Comparison of ENCODE assay signal across 8 mouse cellular contexts in genomic region chr1:75450314-75451005, GRCm38 (mm10). TPM values are rescaled to one million over a fixed set of nuclear protein-coding genes. Genes with fewer than 3 reads are reported as not detected.
DNase-seq lines count a peak whose midpoint lies in the region; ATAC-seq and TF ChIP-seq lines count a peak whose summit lies in the region.

TSS of gene Asic4 (plus strand) at chr1:75450436.

- no peak for DNase-seq in layer of hippocampus, postnatal 14 days (ENCODE audit: low spot score in 2 of 2)
- no peak for DNase-seq in layer of hippocampus, adult 18-20 months (ENCODE audit: low spot score in 2 of 2)
- no peak for DNase-seq in gastrocnemius, postnatal 4 days (ENCODE audit: low spot score in 2 of 2)
- no peak for DNase-seq in natural killer cell, adult 2 months (ENCODE audit: low spot score in 2 of 2)
- DNase-seq in spleen, postnatal 36 days (ENCODE audit: low spot score in 2 of 2), result no peak

- peaks cover 60% of the 10 kb centered on the region for H3K4me1 ChIP-seq in embryonic facial prominence, embryonic 12.5 days
- H3K4me1 ChIP-seq in intestine, postnatal 0 days (replicated peaks; ENCODE audit: control insufficient read depth, insufficient read depth, low read length), result peaks cover 9% of the 10 kb centered on the region
- peaks cover 49% of the 10 kb centered on the region for H3K4me1 ChIP-seq in midbrain, embryonic 16.5 days (ENCODE audit: control insufficient read depth, insufficient read depth, low read length)

- peak within 1 kb of the TSS; percentile 1; the same call in 1 of the 2 replicates for H3K9ac ChIP-seq in embryonic facial prominence, embryonic 12.5 days
- H3K9ac ChIP-seq in intestine, postnatal 0 days (ENCODE audit: low read depth, low read length), result no peak within 1 kb of the TSS
- H3K9ac ChIP-seq in midbrain, embryonic 16.5 days (ENCODE audit: low read depth, low read length), result peak within 1 kb of the TSS; percentile 79

- TF ChIP-seq CTCF in intestine, postnatal 0 days (IDR thresholded peaks at IDR 0.05; ENCODE audit: low read depth), result no peak

- H3K36me3 ChIP-seq in embryonic facial prominence, embryonic 12.5 days, result no peaks in the 10 kb centered on the region
- H3K36me3 ChIP-seq in intestine, postnatal 0 days (ENCODE audit: control insufficient read depth, insufficient read depth), result no peaks in the 10 kb centered on the region
- no peaks in the 10 kb centered on the region for H3K36me3 ChIP-seq in midbrain, embryonic 16.5 days (ENCODE audit: control insufficient read depth, insufficient read depth, low read length)

- ATAC-seq in embryonic facial prominence, embryonic 12.5 days (ENCODE audit: insufficient number of reproducible peaks, insufficient read depth, low FRiP score, low TSS enrichment), result no peak
- ATAC-seq in intestine, postnatal 0 days, result no peak
- ATAC-seq in midbrain, embryonic 16.5 days, result 0 out of 2 replicates have a peak, but pooled peaks have one; percentile 21

- WGBS in embryonic facial prominence, embryonic 12.5 days, result 1% methylated on average over 35 of the region's 35 CpGs
- WGBS in intestine, postnatal 0 days, result 1% methylated on average over 32 of the region's 35 CpGs
- under 1% methylated on average over 32 of the region's 35 CpGs for WGBS in midbrain, embryonic 16.5 days

- H3K4me3 ChIP-seq in embryonic facial prominence, embryonic 12.5 days, result peak within 1 kb of the TSS; percentile 24
- H3K4me3 ChIP-seq in intestine, postnatal 0 days (ENCODE audit: low read depth, low read length), result 0 out of 2 replicates have a peak within 1 kb of the TSS, but pooled peaks have one; percentile 3
- peak within 1 kb of the TSS; percentile 43 for H3K4me3 ChIP-seq in midbrain, embryonic 16.5 days (ENCODE audit: low read depth, low read length)

- H3K4me2 ChIP-seq in embryonic facial prominence, embryonic 12.5 days (replicated peaks), result peak within 1 kb of the TSS; percentile 47
- peak within 1 kb of the TSS; percentile 50 for H3K4me2 ChIP-seq in intestine, postnatal 0 days (replicated peaks; ENCODE audit: low read depth)
- peak within 1 kb of the TSS; percentile 77 for H3K4me2 ChIP-seq in midbrain, embryonic 16.5 days (ENCODE audit: low read length)

- peaks cover 85% of the 10 kb centered on the region for H3K27me3 ChIP-seq in embryonic facial prominence, embryonic 12.5 days
- H3K27me3 ChIP-seq in intestine, postnatal 0 days (replicated peaks; ENCODE audit: control insufficient read depth, insufficient read depth, low read length), result peaks cover 78% of the 10 kb centered on the region
- no peaks in the 10 kb centered on the region; the same call in 1 of the 2 replicates for H3K27me3 ChIP-seq in midbrain, embryonic 16.5 days (ENCODE audit: control insufficient read depth, insufficient read depth, low read depth, low read length)

- H3K27ac ChIP-seq in embryonic facial prominence, embryonic 12.5 days, result no peak within 1 kb of the TSS
- H3K27ac ChIP-seq in intestine, postnatal 0 days (ENCODE audit: low read depth, low read length), result no peak within 1 kb of the TSS
- H3K27ac ChIP-seq in midbrain, embryonic 16.5 days (ENCODE audit: low read length), result peak within 1 kb of the TSS; percentile 85

- H3K9me3 ChIP-seq in embryonic facial prominence, embryonic 12.5 days, result no peaks in the 10 kb centered on the region
- no peaks in the 10 kb centered on the region for H3K9me3 ChIP-seq in intestine, postnatal 0 days (ENCODE audit: control insufficient read depth)
- H3K9me3 ChIP-seq in midbrain, embryonic 16.5 days (replicated peaks; ENCODE audit: control insufficient read depth, low read length, poor library complexity, severe bottlenecking), result no peaks in the 10 kb centered on the region

RNA-seq across cellular contexts. Expression of gene Asic4, which starts in this region (rescaled TPM):
- total RNA-seq in layer of hippocampus, postnatal 14 days (2021), result 10 to 100 TPM; 14.3 to 14.7 TPM
- 1 to 10 TPM; 7.3 to 8.1 TPM for total RNA-seq in layer of hippocampus, adult 18-20 months (2021)
- 0.64 and 0.76 TPM in 2 replicates for polyA plus RNA-seq in embryonic facial prominence, embryonic 12.5 days (2016; fragmentation: Nextera tagmentation; extraction: Ambion mirVana)
- 0.97 and 1.2 TPM in 2 replicates for polyA plus RNA-seq in intestine, postnatal 0 days (2015; fragmentation: Nextera tagmentation; extraction: Ambion mirVana)
- polyA plus RNA-seq in midbrain, embryonic 16.5 days (2015; fragmentation: Nextera tagmentation; extraction: Ambion mirVana), result 45.4 and 54.8 TPM in 2 replicates
- under 1 TPM in 1 of 2 experiments, not detected in 1; 0.13 TPM for total RNA-seq in gastrocnemius, postnatal 4 days (2021)

Comparison
In these comparisons a context has a peak if more than half of its experiments do, and no peak if none do; other contexts are left out.
1. RNA of gene Asic4 (total RNA-seq): 14.3 to 14.7 TPM in layer of hippocampus, postnatal 14 days and 7.3 to 8.1 TPM in layer of hippocampus, adult 18-20 months; 0.13 TPM in gastrocnemius, postnatal 4 days; every median in the first group is over 4 times any median in the second.
2. RNA of gene Asic4 (polyA plus RNA-seq): 45.4 to 54.8 TPM in midbrain, embryonic 16.5 days; 0.97 to 1.2 TPM in intestine, postnatal 0 days and 0.64 to 0.76 TPM in embryonic facial prominence, embryonic 12.5 days; every median in the first group is over 10 times any median in the second.
3. Peak in every context shown above with its lines, with median percentiles within 50 percentile points of each other: H3K4me2 ChIP-seq and H3K4me3 ChIP-seq.